Mouse (Mus musculus) ES-Bruce4 (cell line): ENCODE results near the gene Arntl2.
"Not testable (repeated sequence)": the region's sequence is repeated elsewhere in the genome, so short reads cannot be mapped to it uniquely, and the experiment has no call there.

Experiments used
- CTCF ChIP-seq: IDR thresholded peaks from one replicate; pipeline ENCODE4 v1.8.1; 2011; ENCODE audit warnings: low read depth, low read length
- EP300 ChIP-seq: IDR thresholded peaks from 2 replicates; pipeline ENCODE4 v1.6.1; 2011; ENCODE audit warnings: low read depth, low read length; ENCODE audit not compliant: insufficient read depth
- POLR2A ChIP-seq: IDR thresholded peaks from one replicate; pipeline ENCODE4 v1.8.1; 2011; ENCODE audit warnings: low read length; ENCODE audit not compliant: insufficient read depth

DNA sequence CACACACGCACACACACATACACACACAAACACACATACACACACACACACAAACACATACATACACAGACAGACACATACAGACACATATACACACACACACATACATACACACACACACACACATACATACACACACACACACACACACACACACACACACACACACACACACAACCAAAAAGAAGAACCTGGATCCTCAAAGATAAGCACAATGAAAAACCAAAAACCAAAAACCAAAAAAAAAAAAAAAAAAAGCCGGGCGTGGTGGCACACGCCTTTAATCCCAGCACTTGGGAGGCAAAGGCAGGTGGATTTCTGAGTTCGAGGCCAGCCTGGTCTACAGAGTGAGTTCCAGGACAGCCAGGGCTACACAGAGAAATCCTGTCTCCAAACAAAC, 68.5 kb downstream of the Arntl2 start:
- not testable (repeated sequence) for TF ChIP-seq CTCF, POLR2A, EP300
